Mouse (Mus musculus) bone marrow macrophage, adult 2 months (primary cell): Measurements from ENCODE around the gene 3110021N24Rik.

Experiments used
- CTCF ChIP-seq: IDR thresholded peaks from 2 replicates; pipeline ENCODE4 v1.5.1; 2012; ENCODE audit warnings: low read depth, mild to moderate bottlenecking, low read length, moderate library complexity
- POLR2A ChIP-seq: IDR thresholded peaks from 2 replicates; pipeline ENCODE4 v1.6.1; 2012; ENCODE audit warnings: mild to moderate bottlenecking, low read depth, low read length, borderline replicate concordance

DNA sequence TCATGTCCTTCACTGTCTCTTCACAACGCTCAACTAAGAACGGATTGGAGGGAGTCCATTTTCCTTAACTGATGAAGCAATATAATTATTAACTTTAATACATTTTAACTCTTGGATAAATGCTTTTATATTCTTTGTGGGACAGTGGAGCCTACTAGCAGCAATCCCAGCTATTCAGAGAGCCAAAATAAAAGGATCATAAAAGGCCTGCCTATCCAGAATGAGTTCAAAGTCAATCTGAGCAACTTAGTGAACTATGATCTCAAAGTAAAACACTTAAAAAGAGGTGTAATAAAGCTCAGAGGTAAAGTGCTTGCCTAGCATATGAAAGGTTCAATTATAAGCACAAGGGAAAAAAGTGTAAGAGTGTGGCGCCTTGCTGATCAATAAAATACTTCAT is 40.1 kb downstream of the 3110021N24Rik start:
- TF ChIP-seq CTCF = no peak
- no peak for TF ChIP-seq POLR2A
